Mouse (Mus musculus) midbrain, embryonic 10.5 days (tissue): ENCODE measurements around the gene Gm49318. TPM values are rescaled to one million over a fixed set of nuclear protein-coding genes. Genes with fewer than 3 reads are reported as not detected.
A peak's percentile ranks its signal among the peaks of the same experiment; 100 is the strongest.

Experiments used
- DNase-seq: peaks from one replicate; pipeline ENCODE4 v3.0.0-alpha.2; 2017; ENCODE audit warnings: low spot score
- H3K27ac ChIP-seq: fragments of 300-500 bp; sonication (generic); replicated peaks from 2 replicates; pipeline ENCODE4 v1.5.1; 2016; ENCODE audit warnings: mild to moderate bottlenecking
- H3K27me3 ChIP-seq: fragments of 300-500 bp; sonication (generic); 2 replicates; pipeline ENCODE4 v1.6.1; 2016; ENCODE audit warnings: low read depth, mild to moderate bottlenecking; ENCODE audit not compliant: poor library complexity, severe bottlenecking
- H3K36me3 ChIP-seq: fragments of 300-500 bp; sonication (generic); 2 replicates; pipeline ENCODE4 v1.6.1; 2016; ENCODE audit warnings: mild to moderate bottlenecking, moderate library complexity
- H3K4me1 ChIP-seq: fragments of 300-500 bp; sonication (generic); 2 replicates; pipeline ENCODE4 v1.6.1; 2016
- H3K4me3 ChIP-seq: fragments of 300-500 bp; sonication (generic); 2 replicates; pipeline ENCODE4 v1.5.1; 2016; ENCODE audit warnings: mild to moderate bottlenecking, moderate library complexity
- H3K9me3 ChIP-seq: fragments of 300-500 bp; sonication (generic); replicated peaks from 2 replicates; pipeline ENCODE4 v1.6.1; 2016; ENCODE audit warnings: mild to moderate bottlenecking
- WGBS: fragments of 180-500 bp; shearing (Covaris S2); methylation state at CpG from one replicate; pipeline ENCODE4 v1.1.7; 2016; 5-methylcytosine and 5-hydroxymethylcytosine counted together
- polyA plus RNA-seq: library from polyadenylated mRNA; unstranded; fragments of >200 nt; fragmentation: Nextera tagmentation; extraction: Ambion mirVana; gene quantifications from 2 replicates; pipeline ENCODE4 v1.2.1, GENCODE M21; 2016

Gene Gm49318
- polyA plus RNA-seq, 1 experiment from 2014 or later: not detected

DNA sequence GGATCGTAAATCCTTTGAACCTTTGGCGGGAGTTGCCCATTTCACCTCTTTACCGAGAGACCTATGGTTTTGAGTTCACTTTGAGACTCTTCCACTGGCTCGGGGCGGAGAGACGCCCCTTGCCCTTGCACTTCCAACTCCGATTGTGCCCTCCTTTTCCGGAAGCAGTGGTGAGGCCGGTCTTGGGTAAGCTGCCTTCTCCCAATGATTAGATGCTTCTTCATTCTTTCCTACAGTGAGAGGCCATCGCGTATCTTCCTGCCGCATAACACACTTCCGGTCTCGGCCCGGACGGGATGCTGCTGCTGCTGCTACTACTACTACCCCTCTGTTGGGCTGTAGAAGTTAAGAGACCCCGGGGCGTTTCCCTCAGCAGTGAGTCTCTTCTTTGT lies 67.9 kb downstream of the Gm49318 start:
- no peaks in the 10 kb centered on the region for H3K27me3 ChIP-seq
- under 1% methylated on average over 18 of the region's 18 CpGs for WGBS
- DNase-seq: no peak
- no peaks in the 10 kb centered on the region for H3K9me3 ChIP-seq
- peaks cover 45% of the 10 kb centered on the region for H3K36me3 ChIP-seq
- H3K4me3 ChIP-seq: peak overlapping the region; percentile 71
- peak overlapping the region; percentile 83 for H3K27ac ChIP-seq
- peaks cover 31% of the 10 kb centered on the region for H3K4me1 ChIP-seq

DNA sequence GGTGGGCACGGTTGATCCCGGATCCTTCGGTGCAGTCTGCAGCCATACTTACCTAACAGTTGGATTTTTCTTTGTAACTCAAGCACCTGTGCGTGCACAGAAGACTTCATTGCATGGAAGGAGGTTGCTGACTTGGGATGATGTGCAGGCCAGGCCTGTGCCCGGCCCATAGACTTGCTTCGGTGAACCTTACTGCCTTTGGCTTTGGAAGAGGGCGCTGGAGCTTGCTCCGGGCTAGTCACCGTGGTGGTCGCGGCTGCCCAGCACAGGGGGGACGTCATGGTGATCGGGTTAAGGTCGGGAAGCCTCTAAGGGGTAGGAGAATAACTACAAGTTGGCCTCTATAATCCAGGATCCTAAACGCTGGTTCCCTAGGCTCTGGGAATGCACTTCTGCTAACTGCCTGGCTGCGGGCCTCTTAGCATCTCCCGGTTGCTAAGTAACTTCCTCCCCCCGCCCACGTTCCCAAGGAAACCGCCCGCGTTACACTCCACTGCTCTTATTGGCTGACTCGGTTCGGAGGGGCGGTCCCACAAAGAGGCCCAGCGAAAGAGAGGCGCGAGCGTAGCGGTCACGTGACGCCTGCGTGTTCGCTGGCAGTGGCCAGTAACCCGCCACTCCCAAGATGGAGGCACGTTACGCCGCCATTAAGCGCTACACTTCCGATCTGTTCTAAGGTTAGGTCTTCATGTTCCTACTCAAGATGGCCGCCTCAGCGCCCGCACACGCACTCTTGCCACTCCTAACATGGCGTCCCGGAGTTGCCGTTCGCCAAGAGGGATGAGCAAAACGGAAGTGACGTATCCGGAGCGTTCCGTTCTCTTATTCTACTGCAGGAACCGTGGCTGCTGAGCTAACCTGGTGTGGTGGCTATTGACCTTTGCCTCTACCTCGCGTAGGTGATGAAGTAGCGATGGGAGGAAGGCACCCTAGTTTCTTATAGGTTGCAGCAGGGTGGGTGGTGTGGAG lies 68.6 kb downstream of the Gm49318 start, which contains the start of the genes Ccdc151 and Prkcsh:
Ccdc151 (minus strand) TSS at position 441 of the 969 bp plus-strand sequence.
Prkcsh (plus strand) TSS at position 613 of the 969 bp plus-strand sequence.
- WGBS: 6% methylated on average over 57 of the region's 57 CpGs
- peaks cover 31% of the 10 kb centered on the region for H3K4me1 ChIP-seq
- DNase-seq: peak; percentile 100
- no peaks in the 10 kb centered on the region for H3K27me3 ChIP-seq
- H3K9me3 ChIP-seq: no peaks in the 10 kb centered on the region
- peaks cover 38% of the 10 kb centered on the region for H3K36me3 ChIP-seq
- H3K4me3 ChIP-seq: peak within 1 kb of the TSS; percentile 71
- peak within 1 kb of the TSS; percentile 83 for H3K27ac ChIP-seq

DNA sequence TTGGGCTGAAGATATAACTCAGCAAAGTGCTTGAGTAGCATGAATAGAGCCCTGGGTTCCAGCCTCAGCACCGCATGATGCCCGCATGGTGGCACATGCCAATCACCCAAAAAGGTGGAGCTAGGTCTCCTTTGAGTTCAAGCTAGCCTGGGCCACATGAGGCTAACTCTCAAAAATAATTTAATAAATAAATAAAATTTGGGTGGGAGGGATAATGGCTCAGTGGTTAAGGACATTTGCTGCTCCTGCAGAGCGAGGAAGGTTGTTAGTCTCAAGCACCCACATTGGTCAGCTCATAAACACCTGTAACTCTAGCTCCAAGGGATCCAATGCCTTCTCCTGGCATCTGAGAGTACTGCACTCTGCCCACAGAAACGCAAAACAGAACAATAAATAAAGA lies 69.4 kb downstream of the Gm49318 start:
- H3K9me3 ChIP-seq: no peaks in the 10 kb centered on the region
- peak overlapping the region; percentile 83 for H3K27ac ChIP-seq
- no peaks in the 10 kb centered on the region for H3K27me3 ChIP-seq
- 84% methylated on average over 4 of the region's 4 CpGs for WGBS
- H3K4me1 ChIP-seq: peaks cover 31% of the 10 kb centered on the region
- DNase-seq: no peak
- H3K4me3 ChIP-seq: peak overlapping the region; percentile 71
- H3K36me3 ChIP-seq: peaks cover 30% of the 10 kb centered on the region

DNA sequence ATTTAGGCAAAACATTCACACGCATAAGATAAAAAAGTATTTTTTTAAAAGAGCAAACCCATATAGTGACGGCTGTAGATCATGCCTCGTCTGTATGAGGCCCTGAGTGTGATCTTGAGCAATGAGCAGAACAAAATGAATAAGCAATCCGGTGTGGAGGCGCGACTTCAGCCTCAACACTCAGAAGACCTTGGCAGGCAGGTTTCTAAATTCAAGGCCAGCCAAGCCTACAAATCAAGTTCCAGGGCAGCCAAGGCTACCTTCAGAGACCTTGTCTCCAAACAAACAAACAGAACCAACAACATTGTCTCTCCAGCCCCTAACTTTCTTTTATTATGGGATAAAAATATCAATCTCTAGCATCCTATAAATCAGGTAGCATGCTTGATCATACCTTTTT lies 70.8 kb downstream of the Gm49318 start:
- 91% methylated on average over 6 of the region's 6 CpGs for WGBS
- H3K36me3 ChIP-seq: peaks cover 16% of the 10 kb centered on the region
- H3K27ac ChIP-seq: no peak overlapping the region

DNA sequence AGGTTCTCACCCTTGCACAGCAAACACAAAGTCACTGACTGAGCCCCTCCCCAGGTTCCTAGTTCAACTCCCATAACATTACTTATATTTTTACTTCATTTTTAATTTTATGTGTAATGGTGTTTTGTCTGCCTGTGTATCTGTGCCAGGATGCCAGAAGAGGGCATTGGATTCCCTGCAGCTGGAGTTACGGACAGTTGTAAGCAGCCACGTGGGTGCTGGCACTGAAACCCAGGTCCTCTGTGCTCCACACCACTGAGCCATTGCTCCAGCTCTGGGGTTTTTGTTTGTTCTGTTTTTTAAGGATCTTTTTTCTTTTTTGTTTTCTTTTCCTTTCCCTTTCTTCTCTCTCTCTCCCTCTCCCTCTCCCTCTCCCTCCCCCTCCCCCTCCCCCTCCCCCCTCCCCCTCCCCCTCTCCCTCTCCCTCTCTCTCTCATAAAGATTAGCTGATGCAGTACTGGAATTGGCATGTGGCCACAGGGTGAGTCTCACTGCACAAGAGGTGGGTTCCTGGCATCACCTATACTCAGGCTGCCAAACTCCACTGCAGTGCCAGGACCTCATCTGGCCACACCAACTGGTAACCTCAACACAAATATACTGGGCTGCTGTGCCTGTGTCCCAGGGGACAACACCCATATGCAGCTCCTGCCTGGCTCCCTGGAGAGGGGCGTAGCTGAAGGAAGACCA lies 74.7 kb downstream of the Gm49318 start:
- no peaks in the 10 kb centered on the region for H3K36me3 ChIP-seq
- no peak overlapping the region for H3K27ac ChIP-seq
- H3K4me1 ChIP-seq: no peaks in the 10 kb centered on the region
- peaks cover 26% of the 10 kb centered on the region for H3K27me3 ChIP-seq
- no peak for DNase-seq
- H3K4me3 ChIP-seq: no peak overlapping the region
- no peaks in the 10 kb centered on the region; the same call in 1 of the 2 replicates for H3K9me3 ChIP-seq
- 90% methylated on average over 3 of the region's 3 CpGs for WGBS

More for the DNA sequence above, 70.8 kb downstream of the Gm49318 start:
- Histone ChIP-seq H3K4me1 (peaks cover 28% of the 10 kb centered on the region), H3K4me3 (no peak overlapping the region), H3K9me3 (no peaks in the 10 kb centered on the region; the same call in 1 of the 2 replicates), H3K27me3 (no peaks in the 10 kb centered on the region)
- DNase-seq: no peak

DNA sequence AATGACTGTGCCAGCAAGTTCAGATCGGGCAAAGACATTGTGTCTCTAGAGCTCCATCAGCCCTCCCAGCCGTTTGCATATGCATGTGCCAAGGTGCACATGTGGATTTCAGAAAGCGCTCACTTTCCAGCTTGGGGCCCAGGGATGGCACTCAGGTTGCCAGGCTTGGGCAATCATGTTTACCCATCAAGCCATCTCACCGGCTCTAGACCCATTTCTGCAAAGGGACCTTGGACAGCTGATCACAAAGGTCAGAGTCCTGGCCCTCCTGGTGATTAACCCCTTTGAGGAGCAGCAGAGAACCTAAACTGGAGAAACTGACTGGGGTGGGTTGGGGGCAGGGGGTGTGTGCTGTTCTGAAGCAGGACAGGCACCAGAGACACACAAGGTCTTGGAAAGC lies 78.8 kb downstream of the Gm49318 start:
- H3K27me3 ChIP-seq: peaks cover 67% of the 10 kb centered on the region

DNA sequence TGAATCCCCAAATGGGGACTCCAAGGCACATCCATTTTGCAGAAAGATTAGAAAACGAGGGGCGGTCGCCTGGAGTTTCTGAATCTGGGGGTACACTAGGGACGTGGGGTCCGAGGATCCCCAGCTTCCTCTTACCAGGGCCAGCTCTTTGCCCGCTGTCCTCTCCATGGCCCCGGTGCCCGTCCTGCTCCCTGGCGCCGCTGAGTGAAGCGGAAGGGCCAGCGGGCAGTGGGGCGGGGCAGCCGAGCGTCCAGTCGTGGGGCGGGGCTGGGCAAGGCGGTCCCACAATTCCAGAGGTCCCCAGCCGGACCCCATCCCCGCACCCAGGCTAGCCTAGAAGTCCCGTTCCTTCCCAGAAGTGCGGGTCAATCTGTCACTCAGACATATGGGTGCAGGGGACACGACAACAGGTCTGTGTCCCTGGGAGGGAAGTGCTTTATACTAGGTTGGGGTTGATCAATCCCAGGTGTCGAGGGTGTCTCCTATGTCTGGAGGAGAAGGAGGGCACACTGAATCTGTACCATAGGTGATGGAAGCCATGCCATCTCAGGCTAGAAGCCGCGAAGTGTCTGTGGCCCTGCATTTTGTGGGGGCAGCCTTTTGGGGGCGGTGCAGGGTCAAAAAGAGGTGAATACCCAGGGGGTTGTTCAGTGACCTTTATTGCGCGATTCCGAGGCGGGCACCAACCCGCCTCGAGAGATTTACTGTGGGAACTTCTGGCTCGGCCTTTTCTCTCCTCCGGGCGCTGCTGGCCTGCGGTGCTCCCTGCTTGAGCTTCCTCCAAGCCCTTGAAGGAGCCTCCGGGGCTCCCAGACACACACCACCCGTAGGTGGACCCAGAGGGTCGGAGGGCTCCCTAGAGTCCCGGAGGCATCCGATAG lies 81.6 kb downstream of the Gm49318 start, which contains the start of gene Rgl3:
Rgl3 (minus strand) TSS at position 217 of the 881 bp plus-strand sequence.
- Histone ChIP-seq H3K27me3 (peaks cover 89% of the 10 kb centered on the region), H3K4me3 (peak within 1 kb of the TSS; percentile 60), H3K36me3 (no peaks in the 10 kb centered on the region), H3K9me3 (no peaks in the 10 kb centered on the region), H3K4me1 (peaks cover 33% of the 10 kb centered on the region), H3K27ac (peak within 1 kb of the TSS; percentile 46; the same call in 1 of the 2 replicates)
- peak; percentile 62 for DNase-seq
- WGBS: under 1% methylated on average over 42 of the region's 42 CpGs

More for the DNA sequence above, 78.8 kb downstream of the Gm49318 start:
- Histone ChIP-seq H3K4me1 (peaks cover 30% of the 10 kb centered on the region), H3K4me3 (no peak overlapping the region), H3K36me3 (no peaks in the 10 kb centered on the region), H3K9me3 (no peaks in the 10 kb centered on the region; the same call in 1 of the 2 replicates), H3K27ac (no peak overlapping the region)
- 83% methylated on average over 4 of the region's 4 CpGs for WGBS
- DNase-seq: no peak

DNA sequence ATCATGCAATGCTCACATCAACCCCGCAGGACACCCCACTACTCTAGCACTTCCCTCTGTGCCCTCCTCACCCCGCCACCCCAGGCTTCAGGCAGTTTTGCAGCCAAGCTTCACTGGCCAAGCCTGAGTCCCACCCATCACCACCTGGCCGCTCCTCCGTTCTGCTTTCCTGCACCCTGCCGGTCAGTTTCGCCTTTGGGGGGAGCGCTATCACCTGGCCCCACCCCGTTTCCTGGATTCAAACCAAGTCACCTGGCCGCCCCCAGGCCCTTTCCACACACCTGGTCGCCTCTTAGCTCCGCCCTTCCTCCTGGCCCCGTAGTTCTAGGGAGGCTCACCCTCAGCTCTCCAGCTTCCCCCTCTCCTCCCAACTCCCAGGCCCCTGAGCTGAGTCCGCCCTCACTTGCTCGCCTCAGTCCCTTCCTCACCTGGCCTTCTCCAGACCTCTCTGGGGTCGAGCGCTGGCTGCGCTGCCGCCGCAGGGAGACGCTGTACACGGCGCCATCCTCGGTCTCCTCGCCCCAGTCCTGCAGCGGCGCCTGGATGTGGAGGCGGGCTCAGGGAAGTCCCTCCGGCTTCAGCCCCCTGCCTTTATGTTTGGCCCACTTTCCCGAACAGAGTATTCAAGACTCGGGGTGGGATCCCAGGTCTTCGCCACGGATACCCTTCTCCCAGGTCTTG lies 82.5 kb downstream of the Gm49318 start:
- peak; percentile 48 for DNase-seq
- no peaks in the 10 kb centered on the region for H3K36me3 ChIP-seq
- H3K27ac ChIP-seq: peak overlapping the region; percentile 46; the same call in 1 of the 2 replicates
- H3K27me3 ChIP-seq: peaks cover 94% of the 10 kb centered on the region
- peaks cover 42% of the 10 kb centered on the region for H3K4me1 ChIP-seq
- under 1% methylated on average over 32 of the region's 32 CpGs for WGBS
- peak overlapping the region; percentile 60 for H3K4me3 ChIP-seq
- no peaks in the 10 kb centered on the region for H3K9me3 ChIP-seq

DNA sequence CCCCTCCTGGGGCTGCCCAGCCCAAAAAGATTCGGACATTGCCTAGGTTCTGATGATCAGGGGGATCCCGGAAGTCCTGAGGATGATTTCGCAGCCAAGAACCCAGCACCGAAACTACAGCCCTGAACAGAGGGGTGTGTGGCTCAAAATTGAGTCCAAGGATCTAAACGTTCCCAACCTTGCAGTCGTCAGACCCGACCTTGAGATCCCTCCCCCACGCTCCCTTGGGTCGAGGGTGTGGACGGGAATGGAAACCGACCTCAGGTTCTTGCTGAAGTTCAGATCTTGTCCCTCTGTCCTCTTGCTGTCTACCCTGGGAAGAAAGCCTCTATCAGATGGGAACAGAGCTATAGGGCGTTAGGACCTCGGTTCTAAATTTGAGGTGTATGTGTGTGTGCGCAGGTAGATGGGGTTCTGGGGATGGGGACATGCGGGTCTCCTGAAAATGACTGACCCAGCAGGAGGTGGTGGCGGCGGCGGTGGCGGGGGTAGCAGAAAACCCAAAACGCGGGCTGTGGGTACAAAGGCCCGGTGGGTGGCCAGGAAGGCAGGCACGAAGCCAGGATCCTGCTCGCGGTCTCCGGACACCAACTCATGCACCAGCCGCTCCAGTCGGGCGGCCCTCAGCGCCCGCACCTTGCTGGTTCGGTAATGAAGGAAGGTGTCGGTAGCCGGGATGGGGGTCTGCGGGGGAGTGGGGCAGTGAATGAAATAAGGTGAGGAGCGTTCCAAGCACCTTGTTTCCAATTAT lies 83.3 kb downstream of the Gm49318 start:
- Histone ChIP-seq H3K27me3 (peaks cover 91% of the 10 kb centered on the region), H3K36me3 (no peaks in the 10 kb centered on the region), H3K9me3 (no peaks in the 10 kb centered on the region), H3K4me1 (peaks cover 44% of the 10 kb centered on the region), H3K4me3 (peak overlapping the region; percentile 60), H3K27ac (no peak overlapping the region)
- 8% methylated on average over 36 of the region's 36 CpGs for WGBS
- DNase-seq: no peak
